Mouse (Mus musculus) MEL (cell line): ENCODE results near the gene Fance.

Experiments used
- CTCF ChIP-seq, 3 experiments: IDR thresholded peaks in 2 of 3; conservative IDR thresholded peaks in 1 of 3; 2 replicates each; pipeline ENCODE4 v1.5.1; 2011 to 2012; ENCODE audit warnings: low read length in 3 of 3, low read depth in 2 of 3, mild to moderate bottlenecking in 2 of 3, improper control_type of control experiment in 1 of 3, inconsistent platforms in 1 of 3, mixed read lengths in 1 of 3, moderate library complexity in 1 of 3; ENCODE audit not compliant: control insufficient read depth in 1 of 3, insufficient read depth in 1 of 3, poor library complexity in 1 of 3, severe bottlenecking in 1 of 3
- EP300 ChIP-seq, 2 experiments: IDR thresholded peaks; 2 replicates each; pipeline ENCODE4 v1.6.1; 2011; ENCODE audit warnings: improper control_type of control experiment in 2 of 2, low read length in 2 of 2, low read depth in 1 of 2, mild to moderate bottlenecking in 1 of 2
- MEF2A ChIP-seq: IDR thresholded peaks from 2 replicates; pipeline ENCODE4 v1.6.1; 2014; ENCODE audit warnings: low read depth, mild to moderate bottlenecking, inconsistent platforms, low read length, improper control_type of control experiment; ENCODE audit not compliant: poor library complexity, insufficient replicate concordance, severe bottlenecking; ENCODE audit errors: extremely low read depth
- NRF1 ChIP-seq: IDR thresholded peaks from 2 replicates; pipeline ENCODE4 v1.6.1; 2014; ENCODE audit warnings: low read depth, mild to moderate bottlenecking, inconsistent platforms, low read length, improper control_type of control experiment, moderate library complexity; ENCODE audit not compliant: poor library complexity, insufficient read depth, severe bottlenecking
- POLR2A ChIP-seq, 2 experiments: IDR thresholded peaks; 2 replicates each; pipeline ENCODE4 v1.6.1; 2011 to 2012; ENCODE audit warnings: low read length in 2 of 2, mild to moderate bottlenecking in 2 of 2, control low read depth in 1 of 2, improper control_type of control experiment in 1 of 2, low read depth in 1 of 2, moderate library complexity in 1 of 2; ENCODE audit not compliant: control insufficient read depth in 1 of 2, insufficient read depth in 1 of 2, poor library complexity in 1 of 2
- POLR2AphosphoS2 ChIP-seq: IDR thresholded peaks from 2 replicates; pipeline ENCODE4 v1.6.1; 2011; ENCODE audit warnings: low read length, improper control_type of control experiment
- ZKSCAN1 ChIP-seq: IDR thresholded peaks from 2 replicates; pipeline ENCODE4 v1.6.1; 2012; ENCODE audit warnings: low read depth, mild to moderate bottlenecking, inconsistent platforms, low read length, improper control_type of control experiment, moderate library complexity

GRCm38 (mm10) chr17:28290671-28291070 is 22.6 kb upstream of the Fance start:
- TF ChIP-seq MEF2A: no peak
- TF ChIP-seq EP300 (IDR thresholded peaks at IDR 0.05; ENCODE audit: low read depth in 1 of 2, low read length in 2 of 2): no peak
- no peak for TF ChIP-seq ZKSCAN1
- no peak for TF ChIP-seq CTCF (IDR thresholded peaks at IDR 0.05 in 2 of 3, conservative IDR thresholded peaks at IDR 0.05 in 1 of 3; ENCODE audit: control insufficient read depth in 1 of 3, insufficient read depth in 1 of 3, low read depth in 2 of 3, low read length in 3 of 3, poor library complexity in 1 of 3, severe bottlenecking in 1 of 3)
- TF ChIP-seq POLR2AphosphoS2: no peak
- TF ChIP-seq POLR2A (IDR thresholded peaks at IDR 0.05; ENCODE audit: control insufficient read depth in 1 of 2, insufficient read depth in 1 of 2, low read depth in 1 of 2, low read length in 2 of 2, poor library complexity in 1 of 2): no peak
- no peak for TF ChIP-seq NRF1
